Mouse (Mus musculus): ENCODE measurements at regions not wholly inside any gene's neighbourhood (a gene's known extent, or its start where the extent isn't known, plus 50 kb on each side); places are given as distances from the start of the nearest gene placed in this dataset.
A peak's percentile ranks its signal among the peaks of the same experiment; 100 is the strongest.

DNA sequence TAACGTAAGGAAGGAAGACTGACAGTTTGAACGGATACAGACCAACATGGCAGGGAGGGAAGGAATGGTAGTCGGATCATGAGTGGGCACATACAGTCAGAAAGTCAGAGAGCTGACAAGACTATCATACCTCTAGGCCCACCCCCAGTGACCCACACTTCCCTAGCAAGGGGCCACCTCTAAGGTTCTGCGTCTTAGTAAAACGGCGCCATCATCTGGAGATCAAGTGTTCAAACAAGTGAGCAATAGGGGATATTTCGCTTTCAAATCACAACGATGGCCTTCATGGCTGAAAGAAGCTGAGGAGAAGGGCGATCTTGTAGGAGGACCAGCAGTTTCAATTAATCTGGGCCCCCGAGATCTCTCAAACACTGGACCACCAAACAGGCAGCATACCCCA is 196.1 kb downstream of the 4933412E24Rik start:
- H3K4me3 ChIP-seq (ENCODE audit: low read depth, low read length): no peak overlapping the region
- TF ChIP-seq CTCF (IDR thresholded peaks at IDR 0.05): 0 out of 2 replicates have a peak, but pooled peaks have one; percentile 4
- ATAC-seq (ENCODE audit: low FRiP score): no peak
- no peaks in the 10 kb centered on the region for H3K27me3 ChIP-seq (ENCODE audit: insufficient read depth, low read length)
- H3K9ac ChIP-seq (replicated peaks; ENCODE audit: low read length, poor library complexity, severe bottlenecking): no peak overlapping the region
- no peaks in the 10 kb centered on the region for H3K36me3 ChIP-seq (ENCODE audit: insufficient read depth, low read length)
- no peak overlapping the region for H3K4me2 ChIP-seq (ENCODE audit: low read depth, low read length, poor library complexity, severe bottlenecking)
- H3K4me1 ChIP-seq (ENCODE audit: insufficient read depth, low read length): no peaks in the 10 kb centered on the region
- no peak overlapping the region for H3K27ac ChIP-seq (ENCODE audit: low read depth, low read length)
- DNase-seq (ENCODE audit: low spot score): no peak
- no peaks in the 10 kb centered on the region for H3K9me3 ChIP-seq (ENCODE audit: low read length)
- 80% methylated on average over 10 of the region's 10 CpGs for WGBS

DNA sequence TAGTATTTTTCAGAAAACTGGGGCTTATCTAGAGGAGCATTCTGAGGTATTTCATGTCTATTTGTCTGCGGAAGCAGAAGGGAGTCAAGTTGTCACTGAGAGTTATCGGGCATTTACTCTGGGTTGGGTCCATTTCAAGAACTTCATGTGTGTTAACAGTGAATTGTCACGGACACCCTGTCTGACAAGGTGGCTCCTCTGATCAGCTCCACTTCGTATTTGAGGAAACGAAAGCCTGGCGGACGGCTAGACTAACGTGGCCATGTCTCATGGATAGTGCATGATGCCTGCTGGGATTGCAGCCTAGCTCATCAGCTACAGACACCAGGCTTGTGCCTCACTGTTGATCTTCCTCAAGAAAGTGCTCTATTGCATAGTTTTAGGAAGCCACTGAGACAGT is 200.4 kb downstream of the 4933412E24Rik start:
- ATAC-seq (ENCODE audit: low FRiP score) (no peak), DNase-seq (ENCODE audit: low spot score) (no peak)
- Histone ChIP-seq H3K4me3 (ENCODE audit: low read depth, low read length) (no peak overlapping the region), H3K9ac (replicated peaks; ENCODE audit: low read length, poor library complexity, severe bottlenecking) (no peak overlapping the region), H3K27ac (ENCODE audit: low read depth, low read length) (no peak overlapping the region), H3K9me3 (ENCODE audit: low read length) (no peaks in the 10 kb centered on the region), H3K4me2 (ENCODE audit: low read depth, low read length, poor library complexity, severe bottlenecking) (no peak overlapping the region), H3K27me3 (ENCODE audit: insufficient read depth, low read length) (no peaks in the 10 kb centered on the region), H3K36me3 (ENCODE audit: insufficient read depth, low read length) (no peaks in the 10 kb centered on the region), H3K4me1 (ENCODE audit: insufficient read depth, low read length) (no peaks in the 10 kb centered on the region)
- no peak for TF ChIP-seq CTCF (IDR thresholded peaks at IDR 0.05)
- WGBS: 89% methylated on average over 8 of the region's 8 CpGs

DNA sequence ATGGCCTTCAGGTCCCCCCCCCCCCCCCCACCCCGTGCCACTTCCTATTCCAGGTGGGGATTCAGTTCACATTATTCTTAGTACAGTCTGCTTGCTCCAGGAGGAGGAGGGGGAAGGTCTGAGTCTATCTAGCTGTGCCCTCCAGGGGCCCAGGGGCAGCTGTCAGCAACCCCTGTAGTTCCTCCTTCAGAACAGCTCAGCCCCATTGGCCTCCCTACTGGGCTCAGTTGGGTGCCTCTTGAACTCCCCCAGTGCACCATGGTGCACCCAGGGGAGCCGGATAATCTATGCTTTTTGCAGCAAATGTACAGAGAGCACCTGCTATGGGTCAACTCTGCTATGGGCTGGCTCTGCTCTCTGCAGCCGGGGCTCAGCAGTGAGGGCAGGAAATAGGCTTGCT is 204.8 kb downstream of the 4933412E24Rik start:
- DNase-seq (ENCODE audit: low spot score) (no peak), ATAC-seq (ENCODE audit: low FRiP score) (no peak)
- TF ChIP-seq CTCF (IDR thresholded peaks at IDR 0.05): no peak
- no peak overlapping the region for H3K4me3 ChIP-seq (ENCODE audit: low read depth, low read length)
- no peaks in the 10 kb centered on the region for H3K9me3 ChIP-seq (ENCODE audit: low read length)
- H3K4me2 ChIP-seq (ENCODE audit: low read depth, low read length, poor library complexity, severe bottlenecking): no peak overlapping the region
- 45% methylated on average over 3 of the region's 3 CpGs for WGBS
- H3K9ac ChIP-seq (replicated peaks; ENCODE audit: low read length, poor library complexity, severe bottlenecking): no peak overlapping the region
- H3K4me1 ChIP-seq (ENCODE audit: insufficient read depth, low read length): no peaks in the 10 kb centered on the region
- H3K27me3 ChIP-seq (ENCODE audit: insufficient read depth, low read length): no peaks in the 10 kb centered on the region
- no peaks in the 10 kb centered on the region for H3K36me3 ChIP-seq (ENCODE audit: insufficient read depth, low read length)
- no peak overlapping the region for H3K27ac ChIP-seq (ENCODE audit: low read depth, low read length)

DNA sequence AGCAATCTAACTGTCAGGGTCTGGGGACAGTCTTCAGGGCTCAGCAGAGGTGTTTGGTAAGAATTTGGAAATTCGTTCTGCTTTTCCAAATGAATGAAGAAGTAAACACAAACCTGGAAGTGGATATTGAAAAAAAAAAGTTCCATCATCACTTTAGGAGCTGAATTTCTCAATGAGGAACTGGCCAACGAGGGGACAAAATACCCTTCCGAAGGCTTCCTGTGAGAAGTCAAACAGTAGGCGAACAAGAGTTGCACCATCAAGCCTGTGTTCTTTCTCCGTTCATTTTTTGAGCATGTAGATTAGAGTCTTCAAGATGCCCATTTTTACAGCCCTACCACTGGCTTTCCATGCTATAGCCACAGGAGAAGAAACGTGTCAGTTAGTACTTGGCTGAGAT is 207.1 kb downstream of the 4933412E24Rik start:
- no peaks in the 10 kb centered on the region for H3K9me3 ChIP-seq (ENCODE audit: low read length)
- no peaks in the 10 kb centered on the region for H3K4me1 ChIP-seq (ENCODE audit: insufficient read depth, low read length)
- ATAC-seq (ENCODE audit: low FRiP score) (no peak), DNase-seq (ENCODE audit: low spot score) (no peak)
- H3K27me3 ChIP-seq (ENCODE audit: insufficient read depth, low read length): no peaks in the 10 kb centered on the region
- 91% methylated on average over 6 of the region's 6 CpGs for WGBS
- TF ChIP-seq CTCF (IDR thresholded peaks at IDR 0.05): no peak
- no peak overlapping the region for H3K27ac ChIP-seq (ENCODE audit: low read depth, low read length)
- H3K36me3 ChIP-seq (ENCODE audit: insufficient read depth, low read length): no peaks in the 10 kb centered on the region
- H3K9ac ChIP-seq (replicated peaks; ENCODE audit: low read length, poor library complexity, severe bottlenecking): no peak overlapping the region
- H3K4me2 ChIP-seq (ENCODE audit: low read depth, low read length, poor library complexity, severe bottlenecking): no peak overlapping the region
- H3K4me3 ChIP-seq (ENCODE audit: low read depth, low read length): no peak overlapping the region

DNA sequence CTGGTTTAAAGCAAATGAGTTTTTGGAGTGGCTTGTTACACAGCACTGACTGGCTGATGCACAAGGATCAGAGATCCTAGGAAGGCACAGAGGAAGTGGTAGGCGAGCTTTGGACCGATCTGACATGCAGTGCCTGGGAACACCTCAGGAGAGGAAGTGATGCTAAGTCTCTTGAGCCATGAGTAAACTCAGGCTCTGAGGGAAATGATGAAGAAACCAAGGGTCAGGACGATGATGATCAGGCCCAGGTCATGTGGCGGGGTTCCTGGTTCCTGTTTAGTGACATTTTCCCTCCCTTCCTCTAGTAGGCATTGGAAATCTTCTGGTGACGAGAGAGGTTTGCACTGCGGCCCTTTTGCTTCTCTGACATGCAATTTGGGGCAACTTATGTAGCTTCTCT is 208.7 kb downstream of the 4933412E24Rik start:
- no peaks in the 10 kb centered on the region for H3K36me3 ChIP-seq (ENCODE audit: insufficient read depth, low read length)
- H3K4me2 ChIP-seq (ENCODE audit: low read depth, low read length, poor library complexity, severe bottlenecking): no peak overlapping the region
- TF ChIP-seq CTCF (IDR thresholded peaks at IDR 0.05): no peak
- DNase-seq (ENCODE audit: low spot score) (no peak), ATAC-seq (ENCODE audit: low FRiP score) (no peak)
- H3K4me3 ChIP-seq (ENCODE audit: low read depth, low read length): no peak overlapping the region
- no peaks in the 10 kb centered on the region for H3K9me3 ChIP-seq (ENCODE audit: low read length)
- no peak overlapping the region for H3K9ac ChIP-seq (replicated peaks; ENCODE audit: low read length, poor library complexity, severe bottlenecking)
- H3K27me3 ChIP-seq (ENCODE audit: insufficient read depth, low read length): no peaks in the 10 kb centered on the region
- no peaks in the 10 kb centered on the region for H3K4me1 ChIP-seq (ENCODE audit: insufficient read depth, low read length)
- H3K27ac ChIP-seq (ENCODE audit: low read depth, low read length): no peak overlapping the region
- 86% methylated on average over 6 of the region's 6 CpGs for WGBS

DNA sequence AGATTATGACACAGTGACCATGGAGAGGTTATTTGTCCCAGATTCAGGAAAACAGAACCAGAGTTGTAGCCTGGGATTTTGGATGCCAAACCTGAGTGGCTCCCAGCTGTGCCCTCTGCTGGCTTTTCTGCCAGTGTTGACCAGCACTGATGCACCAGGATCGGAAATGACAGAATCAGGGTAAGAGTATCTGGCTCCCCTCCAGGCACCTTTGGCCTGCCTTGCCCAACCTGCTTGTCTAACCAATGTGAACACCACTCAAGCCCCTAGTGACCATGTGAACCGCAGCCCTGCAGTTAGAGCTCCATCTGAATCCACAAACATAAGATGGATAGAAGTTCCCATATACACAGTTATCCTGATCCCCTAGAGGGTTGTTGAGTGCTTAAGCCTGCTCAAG is 210.6 kb downstream of the 4933412E24Rik start:
- ATAC-seq (ENCODE audit: low FRiP score) (no peak), DNase-seq (ENCODE audit: low spot score) (no peak)
- H3K27me3 ChIP-seq (ENCODE audit: insufficient read depth, low read length): no peaks in the 10 kb centered on the region
- WGBS: 92% methylated on average over 2 of the region's 2 CpGs
- no peak overlapping the region for H3K9ac ChIP-seq (replicated peaks; ENCODE audit: low read length, poor library complexity, severe bottlenecking)
- TF ChIP-seq CTCF (IDR thresholded peaks at IDR 0.05): no peak
- H3K36me3 ChIP-seq (ENCODE audit: insufficient read depth, low read length): no peaks in the 10 kb centered on the region
- no peak overlapping the region for H3K4me3 ChIP-seq (ENCODE audit: low read depth, low read length)
- no peak overlapping the region for H3K27ac ChIP-seq (ENCODE audit: low read depth, low read length)
- no peaks in the 10 kb centered on the region for H3K4me1 ChIP-seq (ENCODE audit: insufficient read depth, low read length)
- no peak overlapping the region for H3K4me2 ChIP-seq (ENCODE audit: low read depth, low read length, poor library complexity, severe bottlenecking)
- H3K9me3 ChIP-seq (ENCODE audit: low read length): no peaks in the 10 kb centered on the region
